Comparison of ENCODE assay signal across 8 mouse cellular contexts in the genomic region with DNA sequence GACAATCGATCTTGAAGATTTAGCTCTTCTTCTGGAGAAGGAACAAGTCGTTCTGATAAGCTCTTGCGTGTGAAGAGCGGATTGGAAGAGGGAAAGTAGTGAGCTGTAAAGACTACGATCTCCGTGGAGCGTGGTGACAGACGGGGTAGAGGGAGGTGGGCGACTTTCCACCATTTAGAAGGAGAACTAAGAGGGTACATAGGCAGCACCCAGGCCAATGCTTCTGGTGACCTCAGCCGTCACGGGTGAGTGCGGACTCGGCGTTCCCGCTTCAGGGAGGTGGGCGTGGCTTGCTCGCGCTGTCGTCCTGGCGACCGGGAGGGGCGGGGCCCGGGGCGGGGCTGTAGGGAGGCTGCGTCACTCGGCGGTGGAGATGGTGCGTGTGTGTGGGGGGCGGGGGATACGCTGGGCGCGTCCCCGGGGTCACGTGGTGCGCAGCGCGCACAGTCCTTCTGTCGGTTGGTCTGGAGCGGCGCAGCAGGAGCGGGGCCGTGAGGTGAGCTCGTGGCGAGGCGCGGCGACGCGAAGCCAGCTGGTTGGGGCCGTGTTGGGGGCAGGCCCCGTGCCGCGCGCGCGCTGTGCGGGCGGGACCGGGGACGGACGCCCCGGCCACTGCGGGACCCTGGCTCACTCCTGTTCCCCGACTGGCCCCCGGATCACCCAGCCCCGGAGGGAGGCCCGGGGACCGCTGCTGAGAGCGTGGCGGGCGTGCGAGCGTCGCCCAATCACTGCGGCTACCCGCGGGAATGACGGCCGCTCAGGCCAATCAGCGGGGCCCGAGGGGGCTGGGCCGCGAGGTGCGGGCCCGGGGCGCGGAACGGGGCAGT. TPM values are rescaled to one million over a fixed set of nuclear protein-coding genes. Genes with fewer than 3 reads are reported as not detected.
A peak's percentile ranks its signal among the peaks of the same experiment; 100 is the strongest.
DNase-seq lines count a peak whose midpoint lies in the region; ATAC-seq lines count a peak whose summit lies in the region.

Phf20 (plus strand) TSS at position 165 of the 827 bp plus-strand sequence.

- intact Hi-C loops in gastrocnemius, postnatal 14 days (cut with DNase I; ENCODE audit: low total_unique reads): no loop called here
- intact Hi-C loops in left cerebral cortex, postnatal 14 days (cut with DNase I): loop anchor here (5.0 kb wide), 2 partner anchors 61 to 81 kb away; no protein-coding TSS in a partner anchor

- ATAC-seq in inflammation-experienced regulatory T-cells, adult 6 months: peak; percentile 93

- peak; percentile 97 for DNase-seq in adipocyte (ENCODE audit: low spot score)
- peak; percentile 95 for DNase-seq in embryo, embryonic 10 days (ENCODE audit: low spot score)
- DNase-seq in gastrocnemius, postnatal 14 days: peak; percentile 99
- peak; percentile 97 to 98 for DNase-seq in left cerebral cortex, postnatal 14 days (ENCODE audit: low spot score in 2 of 2)
- DNase-seq in mesoderm, embryonic 11.5 days (ENCODE audit: low read depth, low spot score): peak; percentile 98
- DNase-seq in right cerebral cortex, postnatal 36 days (ENCODE audit: low spot score in 2 of 2): peak; percentile 97
- peak; percentile 99 for DNase-seq in yolk sac, embryonic 10.5 days (ENCODE audit: low spot score)

RNA-seq across cellular contexts. Expression of gene Phf20, which starts in this region (rescaled TPM):
- total RNA-seq in gastrocnemius, postnatal 14 days (2021): 10 to 100 TPM; 17.1 to 22.1 TPM
- 100 to 1,000 TPM in 1 of 3 experiments, 10 to 100 TPM in 2; 56.7 to 100 (median 81.3) TPM for polyA plus RNA-seq in inflammation-experienced regulatory T-cells, adult 6 months (2017; shearing (Covaris generic))
- 10 to 100 TPM; 50.7 to 65.0 TPM for total RNA-seq in left cerebral cortex, postnatal 14 days (2021)

Comparison
In these comparisons a context has a peak if more than half of its experiments do, and no peak if none do; other contexts are left out.
1. Peak in every context shown above with its lines: DNase-seq and ATAC-seq.